Mouse (Mus musculus): ENCODE data around the gene Slc12a5. TPM values are rescaled to one million over a fixed set of nuclear protein-coding genes. Genes with fewer than 3 reads are reported as not detected.
A peak's percentile ranks its signal among the peaks of the same experiment; 100 is the strongest.

Slc12a5 gene
- total RNA-seq, 2 experiments from 2014 or later = 0.54 to 0.93 TPM

- DNase-seq (ENCODE audit: low spot score in 2 of 2) = no peak
These were observed 12.0 kb downstream of the Slc12a5 start for GRCm38 (mm10) chr2:164972646-164973045.

- no peak for DNase-seq (ENCODE audit: low spot score in 2 of 2)
These were observed 15.0 kb downstream of the Slc12a5 start for GRCm38 (mm10) chr2:164975611-164976010.

DNA sequence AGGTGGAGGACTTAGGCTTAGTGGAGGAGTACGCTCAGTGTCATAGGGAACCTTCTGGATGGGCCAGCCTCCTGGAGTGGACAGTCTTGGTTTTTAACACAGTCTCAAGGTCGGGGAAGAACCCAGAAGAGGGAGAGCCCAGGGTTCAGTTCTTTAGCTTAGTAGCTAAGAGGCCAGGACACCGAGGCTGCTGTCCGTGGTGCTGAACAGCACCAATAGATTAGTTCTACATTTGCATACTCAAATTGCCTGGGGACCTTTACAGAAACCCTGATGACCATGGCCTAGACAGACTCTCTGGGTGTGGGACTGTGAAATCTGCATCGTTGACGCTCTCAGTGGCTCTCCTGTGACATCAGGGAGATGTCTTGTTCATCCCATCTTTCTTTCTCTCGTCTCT, 19.1 kb downstream of the Slc12a5 start:
- DNase-seq (ENCODE audit: low spot score in 2 of 2) = peak in 1 of 2 experiments; percentile 55

DNA sequence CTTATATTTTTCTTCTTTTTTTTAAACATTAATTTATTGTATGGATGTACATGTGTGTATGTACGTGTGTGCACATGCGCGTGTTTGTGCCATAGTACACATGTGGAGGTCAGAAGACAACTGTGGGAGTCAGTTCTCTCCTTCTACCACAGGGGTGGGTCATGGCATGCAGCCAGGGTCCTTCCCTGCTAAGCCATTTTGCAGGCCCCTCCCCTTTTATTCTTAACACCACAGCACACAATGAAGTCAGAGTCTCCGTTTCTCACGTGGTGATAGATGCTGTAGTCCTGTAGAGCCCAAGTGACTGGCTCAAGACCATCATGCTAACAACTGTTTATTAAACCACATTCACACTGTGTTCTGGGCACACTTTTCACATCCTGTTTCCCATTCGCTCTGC, 25.4 kb downstream of the Slc12a5 start:
- DNase-seq (ENCODE audit: low spot score in 2 of 2) = no peak

DNA sequence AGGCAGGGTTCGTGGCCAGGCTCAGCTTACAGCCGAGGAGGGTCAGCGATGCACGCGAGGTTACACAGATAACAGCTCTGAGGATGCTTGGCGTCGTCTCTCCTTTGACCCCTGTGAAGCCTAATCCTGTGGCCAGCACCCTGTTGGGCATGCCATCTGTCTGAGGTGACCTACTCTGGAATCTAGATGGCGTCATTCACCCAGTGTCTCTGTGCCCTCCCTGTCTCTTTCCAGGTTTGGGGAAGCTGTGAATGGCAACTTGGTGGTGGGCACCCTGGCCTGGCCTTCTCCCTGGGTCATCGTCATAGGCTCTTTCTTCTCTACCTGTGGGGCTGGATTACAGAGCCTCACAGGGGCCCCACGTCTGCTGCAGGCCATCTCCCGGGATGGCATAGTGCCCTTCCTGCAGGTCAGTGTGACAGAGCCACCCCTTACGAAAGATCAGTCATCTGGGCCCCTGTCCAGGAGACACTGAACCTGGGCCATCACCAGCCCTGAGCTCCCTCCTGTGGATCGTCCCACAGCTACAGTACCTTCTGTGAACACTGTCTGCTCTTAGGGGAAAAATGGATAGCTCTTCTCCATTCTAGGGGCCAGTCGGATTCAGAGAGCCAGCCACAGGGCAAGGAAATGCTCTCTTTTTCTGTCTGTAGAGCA, 25.9 kb downstream of the Slc12a5 start:
- no peak for DNase-seq (ENCODE audit: low spot score in 2 of 2)

- DNase-seq (ENCODE audit: low spot score in 2 of 2) = no peak
These were observed 28.2 kb downstream of the Slc12a5 start for GRCm38 (mm10) chr2:164988777-164989176.

DNA sequence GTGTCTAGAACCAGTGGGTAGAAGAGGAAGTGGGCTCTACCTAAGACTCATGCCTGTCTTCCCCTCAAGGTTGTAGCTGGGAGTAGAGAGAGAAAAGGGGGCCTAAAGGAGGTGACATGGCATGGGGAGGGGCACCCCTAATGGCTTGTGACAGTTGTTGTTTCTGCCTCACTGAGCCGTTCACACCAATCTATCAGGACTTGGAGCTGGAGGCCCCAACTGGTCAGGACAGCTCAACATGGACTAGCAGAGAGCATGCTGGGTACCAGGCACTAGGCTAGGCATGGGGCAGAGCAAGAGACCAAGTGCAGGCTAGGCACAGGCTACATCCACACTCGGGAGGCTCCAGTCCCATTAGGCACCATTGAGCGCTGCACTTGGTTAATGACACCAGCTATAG, 30.5 kb downstream of the Slc12a5 start:
- DNase-seq (ENCODE audit: low spot score in 2 of 2) = no peak

- no peak for DNase-seq (ENCODE audit: low spot score in 2 of 2)
These were observed 31.2 kb downstream of the Slc12a5 start for GRCm38 (mm10) chr2:164991808-164992207.

DNA sequence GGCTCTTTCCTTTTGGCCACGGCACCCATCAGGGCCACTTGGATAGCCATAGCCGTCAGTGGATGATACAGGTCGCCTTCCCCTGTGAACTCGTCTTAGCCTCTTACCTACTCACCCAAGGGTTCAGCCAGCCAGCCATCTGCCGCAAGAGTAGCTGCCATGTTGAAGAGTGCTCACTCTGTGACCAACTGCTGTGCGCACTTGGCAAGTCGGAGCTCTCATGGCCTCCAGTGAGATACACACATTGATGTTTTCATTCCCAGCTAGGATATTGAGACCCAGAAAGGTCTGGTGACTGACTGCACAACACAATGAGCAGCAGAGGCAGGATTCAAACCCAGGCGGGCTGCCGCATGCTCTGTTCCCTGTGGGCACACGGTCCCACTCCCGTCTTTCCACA, 33.6 kb downstream of the Slc12a5 start:
- DNase-seq (ENCODE audit: low spot score in 2 of 2) = no peak

- no peak for DNase-seq (ENCODE audit: low spot score in 2 of 2)
These were observed 34.2 kb downstream of the Slc12a5 start for GRCm38 (mm10) chr2:164994659-164995428.

DNA sequence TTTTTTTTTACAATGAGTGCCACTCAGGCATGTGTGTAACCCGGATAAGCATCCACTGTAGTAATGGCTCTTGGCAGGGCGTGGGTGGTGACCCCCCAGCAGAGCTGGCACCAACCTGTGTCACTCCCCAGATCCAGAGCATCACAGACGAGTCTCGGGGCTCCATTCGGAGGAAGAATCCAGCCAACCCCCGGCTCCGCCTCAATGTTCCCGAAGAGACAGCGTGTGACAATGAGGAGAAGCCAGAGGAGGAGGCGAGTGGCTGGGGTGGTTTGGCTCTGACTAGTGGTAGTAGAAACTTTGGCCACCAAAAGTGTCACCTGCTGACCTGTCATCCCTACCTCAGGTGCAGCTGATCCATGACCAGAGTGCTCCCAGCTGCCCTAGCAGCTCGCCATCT, 35.4 kb downstream of the Slc12a5 start:
- DNase-seq (ENCODE audit: low spot score in 2 of 2) = no peak

DNA sequence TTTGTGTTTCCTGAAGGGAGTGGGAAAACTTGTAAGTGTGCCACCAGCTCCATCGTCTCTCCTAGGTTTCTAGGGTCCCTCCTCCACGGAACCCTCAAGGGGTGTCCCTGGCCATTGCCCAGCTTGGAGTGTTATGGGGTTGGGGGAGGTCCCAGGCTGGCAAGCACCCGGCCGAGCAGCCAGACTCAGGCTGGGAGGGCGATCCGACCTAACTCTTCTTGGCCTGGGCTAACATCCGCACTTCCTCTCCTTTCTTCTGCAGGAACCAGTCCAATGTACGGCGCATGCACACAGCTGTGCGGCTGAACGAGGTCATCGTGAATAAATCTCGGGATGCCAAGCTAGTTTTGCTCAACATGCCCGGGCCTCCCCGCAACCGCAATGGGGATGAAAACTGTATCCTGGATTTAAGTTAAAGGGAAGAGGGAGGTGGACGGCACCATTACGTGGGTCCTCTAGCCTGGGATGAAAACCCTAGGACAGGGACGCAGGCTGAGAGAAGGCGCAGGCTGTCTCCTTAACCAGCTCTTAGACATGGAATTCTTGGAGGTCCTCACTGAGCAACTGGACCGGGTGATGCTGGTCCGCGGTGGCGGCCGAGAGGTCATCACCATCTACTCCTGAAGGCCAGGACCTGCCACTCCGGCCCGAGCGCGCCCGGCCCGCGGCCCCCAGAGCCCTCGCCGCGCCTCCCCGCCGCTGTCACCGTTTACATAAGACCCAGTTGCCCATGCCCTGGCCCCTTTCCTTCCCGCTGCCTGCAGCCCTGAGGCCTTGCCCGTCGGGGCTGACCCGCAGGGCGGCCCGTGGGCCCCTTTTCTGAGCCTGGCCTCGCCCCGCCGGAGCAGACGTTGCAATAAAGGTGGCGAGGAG, 36.5 kb downstream of the Slc12a5 start:
- DNase-seq (ENCODE audit: low spot score in 2 of 2) = no peak

DNA sequence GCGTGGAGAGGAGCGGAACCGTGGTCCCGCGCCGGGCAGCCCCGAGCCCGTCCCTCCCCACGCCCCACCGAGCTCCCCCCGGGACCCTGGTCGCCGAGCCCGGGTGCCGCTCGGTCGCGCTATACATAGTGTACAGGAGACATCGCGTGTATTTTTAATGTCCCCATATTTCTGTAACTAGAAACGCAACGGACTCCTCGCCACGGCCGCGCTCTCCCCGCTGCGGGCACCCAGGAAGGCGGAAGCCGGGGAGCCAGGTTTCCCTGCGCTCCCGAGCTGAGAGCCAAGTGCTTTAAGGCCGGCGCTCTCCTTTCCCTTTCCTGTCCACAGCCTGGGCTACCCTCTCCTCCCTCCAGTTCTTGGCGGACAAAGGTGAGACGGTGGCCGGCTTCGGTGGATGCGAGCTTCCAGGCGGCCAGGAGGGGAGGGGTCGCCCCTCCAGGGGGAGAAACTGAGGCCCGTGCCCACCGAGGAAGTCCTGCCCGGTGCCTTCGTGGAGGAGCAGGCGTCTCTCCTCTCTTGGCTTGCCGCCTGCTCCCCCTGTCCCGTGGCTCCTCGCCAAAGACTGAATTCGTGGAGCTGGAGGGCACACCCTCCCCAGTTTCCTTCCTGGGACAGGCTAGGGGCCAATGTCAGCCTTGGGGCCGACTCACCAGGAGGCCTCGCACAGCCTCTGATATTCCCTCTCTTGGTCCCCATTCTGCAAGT, 37.3 kb downstream of the Slc12a5 start:
- no peak for DNase-seq (ENCODE audit: low spot score in 2 of 2)

- DNase-seq (ENCODE audit: low spot score in 2 of 2) = no peak
These were observed 41.4 kb downstream of the Slc12a5 start for GRCm38 (mm10) chr2:165001958-165002357.

DNA sequence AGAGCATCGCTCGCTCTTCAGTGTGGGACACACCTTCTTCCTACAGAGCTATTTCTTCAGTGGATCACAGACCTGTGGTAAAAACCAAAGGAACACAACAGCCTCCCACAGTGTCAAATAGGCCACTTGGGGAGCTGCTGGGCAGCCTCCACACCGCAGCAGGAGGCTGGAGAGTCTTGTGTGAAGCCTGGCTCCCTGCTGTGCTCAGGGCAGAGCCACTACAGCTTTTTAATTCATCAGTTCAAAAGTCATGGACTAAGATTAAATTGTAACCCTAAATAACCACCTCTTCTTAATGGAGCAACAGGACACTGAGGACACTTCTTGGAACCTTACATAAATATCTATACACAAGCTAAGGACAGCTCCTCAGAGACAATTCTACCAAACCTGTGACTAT, 42.5 kb downstream of the Slc12a5 start:
- no peak for DNase-seq (ENCODE audit: low spot score in 2 of 2)

- DNase-seq (ENCODE audit: low spot score in 2 of 2) = no peak
These were observed 43.6 kb downstream of the Slc12a5 start for GRCm38 (mm10) chr2:165004237-165004636.

- DNase-seq (ENCODE audit: low spot score in 2 of 2) = no peak
These were observed 46.2 kb downstream of the Slc12a5 start for GRCm38 (mm10) chr2:165006813-165007212.

DNA sequence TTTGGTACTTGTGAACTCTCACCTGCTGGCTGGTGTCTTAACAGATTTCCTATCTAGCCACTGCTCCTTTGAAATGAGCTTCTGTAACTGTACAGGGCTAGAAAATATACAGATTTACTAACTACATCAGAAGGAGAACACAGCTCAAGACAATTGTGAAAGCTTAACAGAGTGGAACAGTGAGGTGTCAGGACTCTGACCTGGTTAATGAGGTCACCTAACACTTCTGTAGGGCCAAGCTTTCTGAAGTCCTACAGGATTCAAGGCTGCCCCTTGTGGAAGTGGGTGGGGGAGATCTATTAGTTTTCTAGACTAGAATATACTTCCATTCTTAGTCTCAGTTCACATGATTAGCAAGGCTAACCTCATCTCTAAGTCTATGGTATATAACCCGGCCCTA, 47.4 kb downstream of the Slc12a5 start:
- no peak for DNase-seq (ENCODE audit: low spot score in 2 of 2)

- DNase-seq (ENCODE audit: low spot score in 2 of 2) = no peak
These were observed 48.6 kb downstream of the Slc12a5 start for GRCm38 (mm10) chr2:165009161-165009560.

GRCm38 (mm10) chr2:165009581-165009980, 49.0 kb downstream of the Slc12a5 start:
- no peak for DNase-seq (ENCODE audit: low spot score in 2 of 2)

DNA sequence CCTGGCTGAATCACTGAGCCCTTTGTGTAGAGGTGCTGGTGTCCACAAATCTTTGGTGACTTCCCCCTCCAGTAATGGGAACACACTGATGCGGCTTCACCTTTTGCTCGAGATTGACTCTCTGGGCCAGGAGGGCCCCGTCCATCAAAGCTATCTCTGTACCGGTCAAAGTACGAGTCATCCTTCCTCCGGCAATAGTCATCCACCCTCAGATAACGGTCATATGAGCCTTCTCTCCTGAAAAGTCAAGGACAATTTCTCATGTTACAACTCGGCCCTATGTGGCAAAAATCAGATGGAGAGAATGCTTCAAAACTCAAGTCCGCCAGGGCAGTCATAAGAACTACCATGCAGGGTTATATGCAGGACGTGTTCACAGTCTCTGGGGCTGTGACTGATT, 49.7 kb downstream of the Slc12a5 start:
- no peak for DNase-seq (ENCODE audit: low spot score in 2 of 2)
